Mouse (Mus musculus): ENCODE results near the gene Serpinb9. TPM values are rescaled to one million over a fixed set of nuclear protein-coding genes. Genes with fewer than 3 reads are reported as not detected.
"Not testable (repeated sequence)": the region's sequence is repeated elsewhere in the genome, so short reads cannot be mapped to it uniquely, and the experiment has no call there.

Gene Serpinb9
- 1.4 TPM in 2 replicates for polyA plus RNA-seq (2016; fragmentation: Nextera tagmentation; extraction: Ambion mirVana)

DNA sequence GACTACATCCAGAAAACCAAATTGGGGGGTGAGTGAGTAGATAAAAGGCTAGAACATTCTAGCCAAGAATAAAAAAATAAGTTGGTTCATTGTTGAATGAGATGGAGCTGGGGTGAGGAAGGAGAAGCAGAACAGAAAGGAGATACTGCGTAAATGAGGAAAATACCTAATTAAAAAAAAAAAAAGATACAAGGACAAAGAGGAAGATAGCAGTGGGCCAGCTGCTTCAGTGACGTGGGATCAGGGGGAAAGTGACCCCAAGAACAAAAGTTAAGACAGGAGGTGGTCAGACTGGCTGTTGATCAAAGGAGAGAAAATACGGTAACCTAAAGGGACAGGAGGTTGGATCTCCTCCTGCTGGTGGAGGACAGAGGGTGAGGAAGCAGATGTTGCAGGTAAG lies at the start of gene Serpinb9:
Serpinb9 (plus strand) TSS at position 301 of the 400 bp plus-strand sequence.
- 74% methylated on average over 3 of the region's 3 CpGs for WGBS
- no peaks in the 10 kb centered on the region for H3K9me3 ChIP-seq
- H3K4me3 ChIP-seq: peak within 1 kb of the TSS; percentile 43
- no peaks in the 10 kb centered on the region for H3K36me3 ChIP-seq (replicated peaks)
- DNase-seq (ENCODE audit: low spot score): no peak
- no peaks in the 10 kb centered on the region for H3K27me3 ChIP-seq (replicated peaks; ENCODE audit: low read depth, poor library complexity, severe bottlenecking)
- H3K27ac ChIP-seq (replicated peaks): peak within 1 kb of the TSS; percentile 80; the same call in 1 of the 2 replicates
- H3K4me1 ChIP-seq: peaks cover 18% of the 10 kb centered on the region

DNA sequence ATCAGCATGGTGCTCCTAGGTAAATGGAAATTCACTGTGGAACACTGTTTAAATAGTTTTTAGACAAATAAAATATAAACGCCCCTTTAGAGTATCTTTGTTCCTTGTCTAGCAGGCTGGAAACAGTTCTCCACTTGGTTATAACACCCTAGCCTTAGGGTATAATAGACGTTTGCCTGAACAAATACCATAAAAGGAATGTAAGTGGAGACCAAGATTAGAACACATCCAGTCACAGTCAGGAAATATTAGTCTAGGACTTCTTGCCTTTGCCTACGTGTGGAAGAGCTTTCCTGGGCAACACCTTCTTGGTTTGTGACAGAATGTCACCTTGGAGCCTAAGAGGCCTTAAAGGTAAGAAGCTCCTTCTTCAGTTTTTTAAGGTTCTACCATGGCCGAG lies 46.5 kb upstream of the Serpinb9 start:
- WGBS: 66% methylated on average over 4 of the region's 4 CpGs
- H3K27me3 ChIP-seq (replicated peaks; ENCODE audit: low read depth, poor library complexity, severe bottlenecking): no peaks in the 10 kb centered on the region
- no peaks in the 10 kb centered on the region for H3K4me1 ChIP-seq
- H3K4me3 ChIP-seq: no peak overlapping the region
- H3K36me3 ChIP-seq (replicated peaks): no peaks in the 10 kb centered on the region
- DNase-seq (ENCODE audit: low spot score): no peak
- no peaks in the 10 kb centered on the region for H3K9me3 ChIP-seq
- H3K27ac ChIP-seq (replicated peaks): no peak overlapping the region

GRCm38 (mm10) chr13:32957917-32958316 lies 45.1 kb upstream of the Serpinb9 start:
- 85% methylated on average over 4 of the region's 4 CpGs for WGBS

DNA sequence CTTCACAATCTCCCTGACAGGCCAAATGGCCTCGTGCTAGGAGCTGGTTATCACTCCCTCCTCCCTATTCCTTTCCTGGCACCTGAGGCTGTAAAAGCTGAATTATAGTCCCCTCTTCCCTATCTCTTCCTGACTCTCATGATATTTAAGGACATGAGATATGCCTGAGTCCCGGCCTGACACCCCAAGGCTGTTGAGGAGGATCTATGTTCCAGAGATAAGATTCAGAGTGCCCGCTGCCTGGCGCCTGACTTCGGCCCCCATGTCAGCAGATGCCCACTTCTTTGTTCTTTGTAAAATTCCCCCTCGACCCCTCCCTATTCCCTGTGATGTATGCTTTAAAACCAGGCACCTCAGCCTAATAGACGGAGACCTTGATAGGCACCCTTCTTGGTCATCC lies 44.5 kb upstream of the Serpinb9 start:
- not testable (repeated sequence) for H3K9me3 ChIP-seq; H3K27me3 ChIP-seq (replicated peaks; ENCODE audit: low read depth, poor library complexity, severe bottlenecking); H3K36me3 ChIP-seq (replicated peaks); DNase-seq (ENCODE audit: low spot score); H3K27ac ChIP-seq (replicated peaks); H3K4me1 ChIP-seq; H3K4me3 ChIP-seq
- WGBS: 86% methylated on average over 7 of the region's 7 CpGs

More at GRCm38 (mm10) chr13:32957917-32958316, 45.1 kb upstream of the Serpinb9 start:
- Histone ChIP-seq H3K27ac (replicated peaks) (no peak overlapping the region), H3K4me1 (no peaks in the 10 kb centered on the region), H3K27me3 (replicated peaks; ENCODE audit: low read depth, poor library complexity, severe bottlenecking) (no peaks in the 10 kb centered on the region), H3K4me3 (no peak overlapping the region), H3K9me3 (no peaks in the 10 kb centered on the region), H3K36me3 (replicated peaks) (no peaks in the 10 kb centered on the region)
- no peak for DNase-seq (ENCODE audit: low spot score)

DNA sequence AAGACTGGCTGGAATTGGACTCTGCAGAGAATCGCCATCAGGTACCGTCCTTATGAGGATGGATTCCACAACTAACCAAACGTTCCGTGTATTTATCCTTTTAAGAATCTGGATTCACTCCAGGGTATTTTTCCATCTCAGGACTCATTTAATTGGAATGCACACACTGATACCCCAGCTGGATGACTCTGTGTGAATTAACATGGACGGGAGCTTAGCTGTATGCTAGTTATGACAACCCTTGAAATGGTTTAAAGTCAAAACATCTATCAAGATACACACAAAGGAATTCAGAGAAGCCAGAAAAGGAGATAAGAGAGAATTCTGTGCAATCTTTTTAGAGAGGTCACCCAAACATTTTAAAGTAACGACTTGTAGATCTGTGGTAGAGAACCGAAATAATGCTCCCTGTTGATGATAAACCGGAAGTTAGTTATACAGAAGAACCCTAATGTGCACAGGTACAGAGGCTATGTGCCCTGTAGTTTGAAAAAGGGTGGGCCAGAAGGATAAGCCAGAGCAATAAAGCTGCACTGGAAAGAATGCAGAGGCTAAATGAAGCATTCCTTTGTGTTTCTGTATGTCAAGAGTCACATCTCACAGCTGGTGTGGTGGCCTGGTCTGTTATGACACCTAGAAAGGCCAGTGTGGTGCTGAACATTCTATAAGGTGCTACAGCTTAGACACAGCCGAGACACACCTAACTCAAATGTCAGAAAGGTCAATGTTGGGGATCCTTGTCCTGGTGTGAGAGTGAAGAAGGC lies 38.9 kb upstream of the Serpinb9 start:
- H3K27me3 ChIP-seq (replicated peaks; ENCODE audit: low read depth, poor library complexity, severe bottlenecking): no peaks in the 10 kb centered on the region
- DNase-seq (ENCODE audit: low spot score): no peak
- WGBS: 87% methylated on average over 9 of the region's 9 CpGs

GRCm38 (mm10) chr13:32964989-32965811 lies 37.9 kb upstream of the Serpinb9 start, which contains the start of gene Serpinb6b:
Gene Serpinb6b, plus strand, starts transcription at chr13:32965209.
- peak; percentile 59 for DNase-seq (ENCODE audit: low spot score)
- H3K27ac ChIP-seq (replicated peaks): peak within 1 kb of the TSS; percentile 63; the same call in 1 of the 2 replicates
- peak within 1 kb of the TSS; percentile 46 for H3K4me3 ChIP-seq
- H3K27me3 ChIP-seq (replicated peaks; ENCODE audit: low read depth, poor library complexity, severe bottlenecking): no peaks in the 10 kb centered on the region
- no peaks in the 10 kb centered on the region for H3K36me3 ChIP-seq (replicated peaks)
- no peaks in the 10 kb centered on the region for H3K9me3 ChIP-seq
- 38% methylated on average over 16 of the region's 16 CpGs for WGBS
- H3K4me1 ChIP-seq: peaks cover 11% of the 10 kb centered on the region

More for the DNA sequence above, 38.9 kb upstream of the Serpinb9 start:
- H3K36me3 ChIP-seq (replicated peaks): no peaks in the 10 kb centered on the region
- H3K4me3 ChIP-seq: no peak overlapping the region
- no peak overlapping the region for H3K27ac ChIP-seq (replicated peaks)
- no peaks in the 10 kb centered on the region for H3K9me3 ChIP-seq
- peaks cover 11% of the 10 kb centered on the region for H3K4me1 ChIP-seq

DNA sequence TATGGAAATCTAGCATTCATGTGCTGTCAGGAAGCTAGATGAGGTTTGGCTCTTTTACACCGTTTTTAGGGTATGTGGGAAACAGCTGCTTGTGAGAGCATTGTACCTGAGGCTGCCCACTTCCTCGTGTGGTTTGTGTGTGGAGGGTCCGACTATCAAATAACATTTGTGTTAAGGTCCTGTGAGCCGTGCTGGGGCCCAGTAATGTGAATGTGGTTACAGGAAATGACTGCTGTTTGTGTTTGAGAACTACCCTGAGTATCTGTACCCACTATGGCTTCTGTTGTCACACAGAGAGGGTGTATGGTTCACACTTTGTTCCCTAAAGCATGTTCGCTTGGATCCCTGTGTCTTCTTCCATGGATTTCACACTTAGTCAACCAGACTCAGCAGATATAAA lies 36.9 kb upstream of the Serpinb9 start:
- Histone ChIP-seq H3K27me3 (replicated peaks; ENCODE audit: low read depth, poor library complexity, severe bottlenecking) (no peaks in the 10 kb centered on the region), H3K9me3 (no peaks in the 10 kb centered on the region), H3K27ac (replicated peaks) (no peak overlapping the region), H3K36me3 (replicated peaks) (no peaks in the 10 kb centered on the region), H3K4me1 (peaks cover 11% of the 10 kb centered on the region), H3K4me3 (no peak overlapping the region)
- DNase-seq (ENCODE audit: low spot score): no peak
- 64% methylated on average over 5 of the region's 5 CpGs for WGBS

DNA sequence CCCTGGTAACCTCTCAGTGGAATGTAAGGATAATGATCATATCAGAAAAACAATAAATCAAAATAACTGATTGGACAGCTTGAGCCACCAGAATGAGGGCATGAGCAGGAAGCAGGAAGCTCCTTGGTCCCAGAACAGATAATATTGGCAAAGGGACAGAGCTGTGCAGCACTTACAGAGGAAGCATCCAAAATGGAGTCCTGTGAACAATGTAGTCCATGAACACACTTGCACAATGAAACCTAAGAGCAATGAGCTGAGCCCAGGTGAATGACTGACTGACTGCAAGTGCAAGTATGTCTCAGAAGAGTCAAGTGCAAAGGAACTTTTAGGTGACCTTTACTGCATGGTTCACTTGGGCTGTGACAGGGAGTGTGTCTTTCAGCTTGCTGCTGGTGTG lies 35.8 kb upstream of the Serpinb9 start:
- Histone ChIP-seq H3K27ac (replicated peaks) (no peak overlapping the region), H3K27me3 (replicated peaks; ENCODE audit: low read depth, poor library complexity, severe bottlenecking) (no peaks in the 10 kb centered on the region), H3K9me3 (no peaks in the 10 kb centered on the region), H3K36me3 (replicated peaks) (no peaks in the 10 kb centered on the region), H3K4me1 (peaks cover 11% of the 10 kb centered on the region), H3K4me3 (no peak overlapping the region)
- DNase-seq (ENCODE audit: low spot score): no peak

DNA sequence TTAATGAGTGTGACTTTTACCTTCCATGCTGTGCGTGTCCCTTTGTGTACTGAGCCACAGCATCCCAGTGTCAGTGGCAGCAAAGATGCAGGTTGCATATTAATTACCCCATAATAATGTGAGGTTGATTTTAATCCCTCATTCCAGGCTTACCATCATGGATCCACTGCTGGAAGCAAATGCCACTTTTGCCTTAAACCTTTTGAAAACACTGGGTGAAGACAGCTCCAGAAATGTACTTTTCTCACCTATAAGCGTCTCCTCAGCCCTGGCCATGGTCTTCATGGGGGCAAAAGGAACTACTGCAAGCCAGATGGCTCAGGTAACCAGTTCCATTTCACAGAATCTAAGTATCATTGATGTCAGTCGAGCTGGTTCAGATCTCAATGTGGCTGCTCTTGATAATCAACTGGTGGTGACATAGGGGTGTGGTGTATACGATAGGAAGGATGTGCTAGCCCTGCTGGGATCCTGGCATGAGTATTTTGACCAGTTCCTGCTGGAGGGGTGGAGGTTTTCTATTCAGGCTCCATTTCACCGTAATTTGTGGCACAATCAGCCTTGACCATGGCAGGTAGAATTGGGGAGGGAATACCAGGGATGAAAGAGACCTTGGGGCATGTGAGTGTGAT lies 34.6 kb upstream of the Serpinb9 start:
- Histone ChIP-seq H3K4me1 (peaks cover 11% of the 10 kb centered on the region), H3K27ac (replicated peaks) (no peak overlapping the region), H3K4me3 (no peak overlapping the region), H3K36me3 (replicated peaks) (no peaks in the 10 kb centered on the region), H3K27me3 (replicated peaks; ENCODE audit: low read depth, poor library complexity, severe bottlenecking) (no peaks in the 10 kb centered on the region), H3K9me3 (no peaks in the 10 kb centered on the region)
- 74% methylated on average over 5 of the region's 5 CpGs for WGBS
- DNase-seq (ENCODE audit: low spot score): no peak

DNA sequence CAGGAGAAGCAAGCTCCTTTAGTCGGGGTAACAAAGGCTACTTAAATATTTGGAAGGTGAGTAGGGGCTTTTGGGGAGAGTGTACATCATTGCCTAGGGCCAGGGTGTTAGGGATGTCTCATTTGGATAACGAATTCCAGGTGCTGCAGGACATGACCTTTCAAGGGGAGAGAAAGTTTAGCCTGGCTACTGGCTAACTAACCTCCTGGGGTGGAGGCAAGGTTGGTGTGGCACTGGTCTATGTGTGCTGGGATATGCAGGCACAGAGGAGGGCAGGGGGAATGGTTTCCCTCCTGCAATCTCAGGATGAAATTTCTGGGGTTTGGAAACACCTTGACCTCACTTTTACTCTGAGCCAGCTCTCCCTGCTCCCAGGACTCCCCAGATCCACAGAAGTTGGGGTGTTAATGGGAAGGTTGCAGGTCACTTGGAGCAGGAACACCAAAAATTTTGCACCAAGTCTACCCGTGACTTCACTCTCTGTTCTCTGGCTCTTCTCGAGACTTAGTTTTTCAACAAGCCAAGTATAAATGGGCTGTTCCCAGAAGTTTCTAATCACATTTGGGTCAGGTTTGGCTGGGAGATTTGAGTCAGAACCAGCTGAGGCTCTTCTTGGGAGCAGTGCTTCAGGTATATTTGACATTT lies 33.9 kb upstream of the Serpinb9 start:
- no peaks in the 10 kb centered on the region for H3K27me3 ChIP-seq (replicated peaks; ENCODE audit: low read depth, poor library complexity, severe bottlenecking)
- H3K36me3 ChIP-seq (replicated peaks): no peaks in the 10 kb centered on the region
- H3K9me3 ChIP-seq: no peaks in the 10 kb centered on the region
- H3K4me1 ChIP-seq: peaks cover 11% of the 10 kb centered on the region
- H3K4me3 ChIP-seq: no peak overlapping the region
- H3K27ac ChIP-seq (replicated peaks): no peak overlapping the region
- DNase-seq (ENCODE audit: low spot score): no peak
- 69% methylated on average over 4 of the region's 4 CpGs for WGBS

- no peaks in the 10 kb centered on the region for H3K36me3 ChIP-seq (replicated peaks)
- no peaks in the 10 kb centered on the region for H3K27me3 ChIP-seq (replicated peaks; ENCODE audit: low read depth, poor library complexity, severe bottlenecking)
- no peak for DNase-seq (ENCODE audit: low spot score)
- WGBS: 84% methylated on average over 1 of the region's 1 CpGs
- H3K4me1 ChIP-seq: peaks cover 11% of the 10 kb centered on the region
- no peaks in the 10 kb centered on the region for H3K9me3 ChIP-seq
- H3K4me3 ChIP-seq: no peak overlapping the region
- no peak overlapping the region for H3K27ac ChIP-seq (replicated peaks)
Measured at GRCm38 (mm10) chr13:32969641-32970040, 33.4 kb upstream of the Serpinb9 start.

DNA sequence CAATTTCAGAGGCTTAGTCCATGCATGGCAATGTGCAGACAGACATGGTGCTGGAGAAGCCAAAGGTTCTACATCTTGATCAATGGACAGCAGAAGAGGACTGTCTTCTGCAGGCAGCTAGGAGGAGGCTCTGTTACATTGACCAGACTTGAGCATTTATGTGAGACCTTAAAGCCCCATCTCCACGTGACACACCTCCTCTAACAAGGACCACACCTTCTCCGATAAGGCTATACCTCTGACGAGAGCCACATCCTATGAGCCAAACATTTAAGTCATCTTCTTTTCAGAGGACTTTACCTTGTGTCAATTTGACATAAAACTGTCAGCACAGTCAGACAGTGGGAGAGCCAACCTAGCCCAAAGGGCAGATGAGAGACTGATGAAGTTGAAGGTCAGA lies 32.3 kb upstream of the Serpinb9 start:
- no peak overlapping the region for H3K27ac ChIP-seq (replicated peaks)
- no peak overlapping the region for H3K4me3 ChIP-seq
- H3K27me3 ChIP-seq (replicated peaks; ENCODE audit: low read depth, poor library complexity, severe bottlenecking): no peaks in the 10 kb centered on the region
- no peaks in the 10 kb centered on the region for H3K36me3 ChIP-seq (replicated peaks)
- WGBS: 93% methylated on average over 3 of the region's 3 CpGs
- DNase-seq (ENCODE audit: low spot score): no peak
- H3K4me1 ChIP-seq: peaks cover 5% of the 10 kb centered on the region
- H3K9me3 ChIP-seq: no peaks in the 10 kb centered on the region
